Mouse (Mus musculus): ENCODE results near the gene Gm4353. TPM values are rescaled to one million over a fixed set of nuclear protein-coding genes. Genes with fewer than 3 reads are reported as not detected.

Gene Gm4353
- total RNA-seq, 2 experiments from 2014 or later = 0.62 to 1.1 TPM

DNA sequence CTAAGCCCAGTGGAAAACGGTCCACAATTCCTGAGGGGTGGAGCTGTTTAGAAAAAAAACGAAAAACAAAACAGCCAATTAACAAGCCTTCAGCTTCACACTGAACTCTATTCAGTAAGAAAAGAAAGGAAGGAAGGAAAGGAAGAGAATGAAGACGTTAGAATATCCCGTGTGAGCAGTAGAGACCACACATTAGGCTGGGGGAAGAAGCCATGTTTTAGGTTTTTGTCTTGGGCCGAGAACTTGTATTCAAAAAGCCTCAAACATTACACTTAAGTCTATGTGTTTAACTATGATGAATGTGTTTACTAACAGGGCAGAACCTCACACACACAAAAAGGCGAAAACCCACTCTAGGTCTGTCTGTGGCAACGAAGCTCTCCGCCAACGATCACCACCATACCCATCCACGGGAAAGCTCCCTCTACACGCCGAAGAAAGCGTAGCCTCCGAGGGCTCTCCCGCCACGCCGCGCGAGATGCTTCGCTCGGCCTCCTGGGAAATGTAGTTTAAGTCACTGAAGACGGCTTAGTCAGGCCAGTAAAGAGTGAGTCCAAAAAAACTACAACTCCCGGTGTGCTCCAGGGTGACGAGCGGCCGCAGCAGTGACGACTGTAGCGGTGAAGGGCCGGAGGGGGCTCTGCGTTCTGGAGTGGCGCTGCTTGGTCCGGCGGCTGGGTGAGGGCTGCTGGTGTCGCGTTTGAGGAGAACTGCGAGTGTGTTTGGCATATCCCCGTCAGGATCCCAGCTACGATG is 8.5 kb upstream of the Gm4353 start:
- peak; percentile 92 for DNase-seq (ENCODE audit: low spot score)
- intact Hi-C loops (cut with DNase I) = no loop called here

GRCm38 (mm10) chr7:116060739-116061138 is 23.7 kb downstream of the Gm4353 start:
- no peak for DNase-seq (ENCODE audit: low spot score)
- intact Hi-C loops (cut with DNase I) = no loop called here

GRCm38 (mm10) chr7:116040470-116041019 is 43.9 kb downstream of the Gm4353 start:
- DNase-seq (ENCODE audit: low spot score) = no peak
- intact Hi-C loops (cut with DNase I) = loop anchor here (1.0 to 2.0 kb wide), 2 partner anchors 824 to 1118 kb away; no protein-coding TSS in a partner anchor

DNA sequence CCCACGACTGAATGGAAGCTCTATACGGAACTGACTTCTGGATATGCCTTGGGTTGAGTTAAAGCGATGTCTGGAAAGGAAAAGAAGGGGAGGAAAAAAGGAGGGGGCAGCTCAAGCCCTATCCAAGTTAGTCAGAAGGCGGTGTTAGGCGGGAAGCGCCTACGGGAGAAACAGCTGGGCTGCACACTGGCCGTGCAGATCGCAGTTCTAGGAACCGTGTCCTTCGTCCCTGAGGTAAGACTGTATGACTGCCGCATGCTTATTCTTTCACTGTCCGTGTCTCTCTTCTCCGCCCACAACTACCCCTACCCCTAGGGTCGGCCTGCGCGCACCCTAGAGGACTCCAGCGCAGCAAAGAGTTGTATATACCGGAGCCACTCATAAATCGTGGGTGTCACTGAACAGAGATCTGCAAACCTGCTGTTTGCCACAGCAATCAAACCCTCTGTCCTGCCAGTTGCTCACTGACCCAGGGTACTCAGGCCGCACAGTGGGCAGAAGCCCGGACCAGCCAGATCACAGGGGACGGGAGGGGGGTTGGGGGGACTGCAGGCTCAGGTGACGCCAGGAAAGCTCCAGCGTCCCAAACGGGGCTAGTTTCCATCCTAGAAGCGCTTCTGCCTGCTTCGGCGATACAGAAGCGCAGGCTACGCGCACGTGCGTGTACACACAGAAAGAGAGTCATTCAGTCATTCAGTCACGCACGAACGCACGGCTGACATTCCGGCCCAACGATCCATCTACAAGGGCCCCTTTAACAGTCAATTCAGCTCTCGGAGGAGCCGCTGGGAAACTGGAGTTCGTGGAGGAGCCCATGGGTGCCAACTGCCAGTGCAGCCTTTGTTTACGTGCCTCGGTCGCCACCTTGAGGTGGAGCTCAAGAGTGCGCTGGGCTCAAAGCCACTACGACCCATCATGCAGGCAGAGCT is 44.6 kb downstream of the Gm4353 start:
- DNase-seq (ENCODE audit: low spot score) = peak; percentile 64
- intact Hi-C loops (cut with DNase I) = loop anchor here (1.0 to 2.0 kb wide), 2 partner anchors 824 to 1117 kb away; no protein-coding TSS in a partner anchor

DNA sequence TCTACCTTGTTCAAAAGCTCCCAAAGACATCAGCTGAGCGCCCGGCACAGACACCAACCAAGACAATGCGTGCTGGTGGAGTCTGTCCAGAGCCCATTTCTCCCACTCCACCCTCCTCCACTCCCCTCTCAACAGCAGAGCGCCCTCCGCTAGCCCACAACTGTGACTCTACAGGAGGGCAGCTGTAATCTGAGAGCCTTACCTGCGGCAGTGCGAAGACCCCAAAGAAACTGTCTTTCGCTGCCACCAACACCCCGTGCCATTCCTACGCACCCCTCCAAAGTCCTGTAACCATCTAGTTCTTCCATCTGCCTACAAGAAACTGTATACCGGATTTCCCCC is 45.3 kb downstream of the Gm4353 start, which contains the start of gene 1110004F10Rik:
Gene 1110004F10Rik, plus strand, starts transcription at position 202 of the 342 bp plus-strand sequence.
- DNase-seq (ENCODE audit: low spot score) = no peak
- intact Hi-C loops (cut with DNase I) = no loop called here

- intact Hi-C loops (cut with DNase I) = no loop called here
- no peak for DNase-seq (ENCODE audit: low spot score)
Measured at GRCm38 (mm10) chr7:116038511-116038910, 45.9 kb downstream of the Gm4353 start, which contains the start of gene Sox6. TSS of gene Sox6 (minus strand) at chr7:116038796.

DNA sequence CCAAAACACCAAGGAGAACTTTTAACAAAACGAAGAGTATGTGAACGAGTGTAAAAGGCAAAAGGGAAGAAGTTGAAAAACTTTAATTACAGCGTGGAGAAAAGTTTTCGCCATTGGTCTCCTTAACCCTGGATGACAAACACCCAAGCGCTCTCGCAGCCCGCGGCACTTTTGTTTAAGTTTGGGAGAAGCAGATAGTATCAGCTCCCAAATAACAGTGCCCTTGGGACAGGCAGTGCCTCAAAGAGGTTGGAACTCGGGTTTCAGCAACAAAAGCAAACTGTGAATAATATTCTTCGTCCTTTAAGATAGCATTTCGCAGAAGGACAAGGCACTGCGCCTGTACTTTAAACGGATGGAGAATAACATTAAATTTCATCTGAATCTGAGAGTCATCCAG is 46.4 kb downstream of the Gm4353 start:
- intact Hi-C loops (cut with DNase I) = no loop called here
- no peak for DNase-seq (ENCODE audit: low spot score)

DNA sequence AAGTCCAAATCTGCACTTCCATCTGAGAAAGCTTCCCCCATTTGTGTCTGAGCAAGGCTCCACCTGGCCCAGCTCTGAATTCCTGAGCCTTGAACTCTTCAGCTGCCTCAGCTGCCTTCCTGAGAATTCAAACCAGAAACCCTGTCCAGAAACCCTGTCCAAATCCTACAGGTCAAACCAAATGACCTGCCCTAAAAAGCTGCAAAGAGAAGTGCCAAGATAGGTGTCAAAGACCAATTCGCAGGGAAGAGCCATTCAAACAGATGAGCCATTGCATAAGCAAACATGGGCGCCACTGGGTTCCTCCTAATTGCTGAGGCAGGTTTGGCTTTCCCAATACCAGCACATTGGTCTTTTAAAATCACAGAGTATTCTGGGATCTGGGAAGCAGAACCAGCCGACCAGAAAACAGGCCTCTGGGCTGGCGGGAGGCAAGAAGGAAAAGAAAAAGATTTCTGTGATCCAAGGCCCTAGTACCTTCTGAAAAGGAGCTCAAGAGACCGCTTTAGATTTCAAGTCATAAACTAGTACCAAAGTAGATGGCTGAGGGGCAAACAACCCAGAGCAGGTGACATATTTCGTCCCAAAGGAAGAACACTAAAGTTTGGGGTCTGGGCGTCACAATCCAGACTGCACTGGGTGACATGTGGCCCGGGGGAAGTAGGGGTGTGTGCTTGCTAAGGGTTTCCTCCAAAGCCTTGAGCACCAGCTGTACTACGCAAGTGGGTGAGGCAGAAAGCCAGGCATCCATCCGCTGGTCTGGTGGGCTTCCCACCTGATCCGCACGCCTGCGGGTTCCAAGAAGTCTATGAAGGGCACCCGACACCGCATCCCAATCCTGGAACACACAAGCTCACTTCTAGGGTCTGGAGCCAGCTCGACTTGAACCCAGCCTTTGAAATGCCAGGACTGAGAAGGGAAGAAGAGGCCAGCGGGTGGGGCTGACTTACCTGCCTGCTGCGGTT is 47.6 kb downstream of the Gm4353 start:
- intact Hi-C loops (cut with DNase I) = no loop called here
- DNase-seq (ENCODE audit: low spot score) = no peak

DNA sequence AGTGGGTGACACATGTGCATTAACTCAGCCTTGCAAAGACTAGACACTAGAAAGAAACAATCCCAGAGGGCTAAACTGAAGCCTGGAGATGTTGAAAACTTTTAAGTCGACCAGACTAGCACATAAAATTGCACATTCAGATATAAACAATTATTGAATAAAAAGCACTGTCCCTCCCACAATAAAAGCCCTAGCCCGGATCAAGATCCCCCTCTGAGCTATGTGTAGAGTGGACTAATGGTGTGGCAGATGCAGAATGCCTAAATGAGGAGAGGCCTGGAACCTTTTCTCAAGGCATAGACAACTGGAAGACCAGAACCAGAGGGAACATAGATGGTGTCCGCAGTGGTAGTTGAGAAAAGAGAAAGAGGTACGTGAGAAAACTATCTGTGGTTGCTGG is 48.9 kb downstream of the Gm4353 start:
- intact Hi-C loops (cut with DNase I) = no loop called here
- DNase-seq (ENCODE audit: low spot score) = no peak

- peak; percentile 31 for DNase-seq (ENCODE audit: low spot score)
- intact Hi-C loops (cut with DNase I) = loop anchor here (5.0 kb wide), 4 partner anchors 82 to 667 kb away; no protein-coding TSS in a partner anchor
Measured at GRCm38 (mm10) chr7:116034282-116034758, 50.1 kb downstream of the Gm4353 start.

GRCm38 (mm10) chr7:116033371-116034241 is 50.8 kb downstream of the Gm4353 start:
- peak; percentile 47 for DNase-seq (ENCODE audit: low spot score)
- intact Hi-C loops (cut with DNase I) = loop anchor here (5.0 kb wide), 4 partner anchors 81 to 666 kb away; no protein-coding TSS in a partner anchor

Other genes with a start within 250 kb of the Gm4353 start
- 10 to 100 TPM; 27.4 to 36.9 TPM for gene Sox6, start 45.8 kb downstream of the Gm4353 start, total RNA-seq (2021)
- 10 to 100 TPM; 51.5 to 53.2 TPM for gene 1110004F10Rik, start 45.2 kb downstream of the Gm4353 start, total RNA-seq (2021)
- 1 to 10 TPM; 6.7 to 6.8 TPM for gene Plekha7, start 223.7 kb upstream of the Gm4353 start, total RNA-seq (2021)
- 100 to 1,000 TPM; 316 to 318 TPM for gene Rps13, start 249.6 kb upstream of the Gm4353 start, total RNA-seq (2021)